Mouse (Mus musculus) left cerebral cortex, postnatal 4 days (tissue): ENCODE data around the gene Stx17. TPM values are rescaled to one million over a fixed set of nuclear protein-coding genes. Genes with fewer than 3 reads are reported as not detected.

Experiments used
- DNase-seq: peaks from one replicate; pipeline ENCODE4 v3.0.0-alpha.2; 2022
- intact Hi-C: fragments of 180-260 bp; cut with DNase I; formaldehyde crosslinking; loops from one replicate; pipeline ENCODE4 v1.15.1; 2025
- microRNA-seq: library from miRNA; unstranded; fragments of <30 nt; microRNA quantifications from one replicate; pipeline ENCODE4 v1.2.0, GENCODE M21; 2022
- total RNA-seq, 2 experiments: library from RNA; stranded (reverse); gene quantifications; 2 replicates each; pipeline ENCODE4 v1.2.3; 2021

Stx17 gene
- total RNA-seq, 2 experiments from 2014 or later: 31.1 to 31.6 TPM

- intact Hi-C loops: no loop called here
- DNase-seq: no peak
Measured at GRCm38 (mm10) chr4:48160386-48160785, 35.7 kb downstream of the Stx17 start.

DNA sequence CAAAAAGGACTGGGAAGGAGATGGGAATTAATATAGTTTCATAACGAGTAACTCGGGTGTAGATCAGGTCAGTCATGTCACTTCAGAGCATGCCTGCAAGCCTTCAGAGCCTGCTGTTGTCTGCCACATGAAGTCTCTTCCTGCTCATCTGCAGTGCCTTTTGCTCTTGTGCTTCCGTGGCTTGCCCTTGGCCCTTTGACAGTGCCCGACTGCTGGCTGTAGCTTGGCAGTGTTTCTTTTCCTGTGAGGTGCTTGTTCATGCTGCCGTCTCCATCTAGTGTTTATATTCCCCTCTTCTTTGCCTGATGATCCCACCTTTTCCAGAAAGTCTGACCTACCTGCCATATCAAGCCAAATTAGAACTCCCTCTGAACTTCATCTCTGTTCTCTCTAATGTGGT, 39.1 kb downstream of the Stx17 start:
- peak; percentile 22 for DNase-seq
- intact Hi-C loops: no loop called here

DNA sequence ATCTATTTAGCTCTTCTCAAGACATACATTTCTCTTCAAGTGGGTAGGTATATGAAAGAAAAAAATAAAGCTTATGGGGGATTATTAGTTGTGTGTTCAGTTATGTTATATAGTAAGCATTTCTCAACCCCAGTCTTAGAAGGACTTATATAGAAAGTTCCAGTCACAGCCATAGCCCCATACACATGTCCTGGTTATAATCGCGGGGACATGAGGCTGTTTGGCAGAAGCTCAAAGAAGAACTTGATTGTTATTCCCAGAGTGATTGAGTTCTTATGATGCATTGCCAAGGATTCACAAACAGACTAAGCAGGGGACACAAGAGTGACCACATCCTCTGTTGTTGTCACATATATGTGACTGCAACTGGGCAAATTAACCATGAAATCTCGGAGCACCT, 51.0 kb downstream of the Stx17 start:
- no peak for DNase-seq
- intact Hi-C loops: no loop called here

DNA sequence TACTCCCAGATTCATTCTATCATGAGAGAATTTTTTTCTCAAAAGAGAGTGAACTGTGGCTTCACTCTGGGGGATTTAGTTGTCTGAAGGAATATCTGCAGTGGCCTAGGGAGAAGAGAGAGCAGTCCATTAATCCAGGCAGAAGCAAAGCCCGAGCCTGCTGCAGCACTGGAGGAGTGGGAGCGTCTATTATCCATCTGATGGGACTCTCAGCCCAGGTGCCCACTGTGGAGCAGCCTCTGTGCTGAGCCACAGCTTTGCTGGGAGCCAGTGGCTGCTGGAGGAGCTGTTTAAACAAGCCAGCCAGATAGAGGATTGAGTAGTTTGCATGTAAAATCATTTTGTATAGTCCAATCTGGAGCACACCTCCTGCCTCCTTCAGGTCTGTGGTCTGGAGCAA, 56.2 kb downstream of the Stx17 start:
- DNase-seq: no peak
- intact Hi-C loops: no loop called here

DNA sequence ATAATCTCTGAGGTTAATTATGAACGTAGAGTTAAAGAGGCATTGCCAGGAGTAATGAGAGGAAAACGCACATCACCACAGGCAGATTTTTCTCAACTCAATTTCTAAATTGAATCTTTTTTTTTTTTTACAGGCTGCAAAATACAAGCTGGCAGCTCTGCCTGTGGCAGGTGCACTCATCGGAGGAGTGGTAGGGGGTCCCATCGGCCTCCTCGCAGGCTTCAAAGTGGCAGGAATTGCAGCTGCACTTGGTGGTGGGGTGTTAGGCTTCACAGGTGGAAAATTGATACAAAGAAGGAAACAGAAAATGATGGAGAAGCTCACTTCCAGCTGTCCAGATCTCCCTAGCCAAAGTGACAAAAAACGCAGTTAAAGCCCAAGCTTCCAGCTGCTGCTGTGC, 56.7 kb downstream of the Stx17 start:
- no peak for DNase-seq
- intact Hi-C loops: no loop called here

DNA sequence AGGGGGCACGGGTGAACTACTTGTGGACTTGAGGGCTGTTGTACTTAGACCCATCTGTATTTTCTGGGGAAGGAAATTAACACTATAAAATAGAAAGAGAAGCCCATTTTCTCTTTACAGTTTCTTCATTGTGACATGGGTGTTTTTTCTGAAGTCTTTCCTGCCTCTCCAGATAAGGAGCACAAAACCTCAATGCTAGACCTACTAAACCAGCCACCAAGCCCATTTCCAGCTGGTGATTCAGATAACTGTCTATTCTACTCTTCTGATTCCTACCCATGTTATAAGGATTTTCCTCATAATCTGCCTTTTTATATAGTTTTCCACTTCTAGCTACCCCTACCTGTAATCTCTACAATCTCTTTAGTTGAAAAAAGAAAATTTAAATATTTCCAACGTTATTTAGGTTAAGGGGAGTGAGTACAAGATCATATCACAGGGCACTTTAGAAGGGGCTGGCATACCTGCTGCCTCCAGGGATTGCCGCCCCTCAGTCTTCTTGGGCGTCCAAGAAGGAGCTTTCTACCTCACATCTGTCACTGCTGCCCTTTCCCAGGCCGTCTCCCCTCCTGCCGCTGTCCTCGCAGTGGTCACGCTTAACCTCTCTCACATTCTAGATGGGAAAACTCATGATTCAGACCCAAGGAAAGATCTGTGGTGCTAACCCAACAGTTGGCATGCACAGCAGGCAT, 57.5 kb downstream of the Stx17 start:
- no peak for DNase-seq
- intact Hi-C loops: no loop called here

DNA sequence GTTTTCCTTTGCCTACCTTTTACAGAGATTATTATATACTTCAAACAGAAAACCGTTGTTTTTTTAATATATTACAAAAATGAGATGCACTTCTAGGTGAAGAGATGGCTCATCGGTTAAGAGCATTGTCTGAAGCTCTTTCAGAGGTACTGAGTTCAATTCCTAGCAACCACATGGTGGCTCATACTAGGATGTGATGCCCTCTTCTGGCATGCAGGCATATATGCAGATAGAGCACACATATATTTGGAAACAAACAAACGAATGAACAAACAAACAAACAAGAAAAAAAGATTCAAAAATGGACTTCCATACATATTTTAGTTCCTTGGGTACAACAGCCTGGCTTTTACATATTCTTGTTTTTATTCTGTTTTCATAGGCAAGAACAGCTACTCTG, 73.2 kb downstream of the Stx17 start:
- no peak for DNase-seq
- intact Hi-C loops: no loop called here

DNA sequence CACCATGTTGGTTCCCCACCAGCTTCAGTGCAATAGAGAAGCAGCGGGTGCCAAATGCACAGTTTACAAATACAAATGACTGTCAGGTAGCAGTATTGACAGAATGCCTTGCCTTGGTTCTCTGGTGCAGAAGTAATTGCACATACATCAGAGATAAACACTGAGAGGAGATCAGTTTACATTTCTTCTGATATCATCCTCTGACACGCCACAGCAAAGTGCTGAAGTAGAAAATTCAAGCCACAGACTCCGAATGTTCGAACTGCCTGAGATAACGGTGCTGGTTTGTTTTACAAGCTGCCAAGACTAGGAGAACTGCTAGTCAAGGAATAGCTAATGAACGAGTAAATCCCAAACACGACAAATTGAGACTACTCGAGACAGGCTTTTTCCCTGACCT, 73.7 kb downstream of the Stx17 start:
- intact Hi-C loops: no loop called here
- DNase-seq: no peak

GRCm38 (mm10) chr4:48203564-48203963, 78.8 kb downstream of the Stx17 start:
- peak; percentile 22 for DNase-seq
- intact Hi-C loops: no loop called here

DNA sequence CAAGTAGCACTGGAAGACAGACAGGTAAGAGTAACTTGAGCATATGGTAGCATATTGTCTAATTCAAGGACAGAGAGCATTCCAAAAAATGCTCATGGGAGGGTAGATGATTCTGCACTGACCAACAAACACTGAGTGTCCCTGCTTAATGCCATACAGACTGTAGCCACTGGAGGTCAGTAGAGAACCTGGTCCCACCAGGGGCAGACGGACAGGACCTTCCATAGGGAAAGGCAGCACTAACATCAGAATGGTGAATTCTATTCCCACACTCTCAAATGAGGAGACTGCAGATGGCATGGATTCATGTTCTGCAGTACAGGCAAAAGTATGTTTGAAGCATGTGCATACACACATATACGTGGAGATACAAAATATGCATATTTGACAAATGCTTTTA, 100.5 kb downstream of the Stx17 start:
- DNase-seq: peak; percentile 68
- intact Hi-C loops: loop anchor here (5.0 kb wide), 1 partner anchor 157 kb away; no protein-coding TSS in a partner anchor

DNA sequence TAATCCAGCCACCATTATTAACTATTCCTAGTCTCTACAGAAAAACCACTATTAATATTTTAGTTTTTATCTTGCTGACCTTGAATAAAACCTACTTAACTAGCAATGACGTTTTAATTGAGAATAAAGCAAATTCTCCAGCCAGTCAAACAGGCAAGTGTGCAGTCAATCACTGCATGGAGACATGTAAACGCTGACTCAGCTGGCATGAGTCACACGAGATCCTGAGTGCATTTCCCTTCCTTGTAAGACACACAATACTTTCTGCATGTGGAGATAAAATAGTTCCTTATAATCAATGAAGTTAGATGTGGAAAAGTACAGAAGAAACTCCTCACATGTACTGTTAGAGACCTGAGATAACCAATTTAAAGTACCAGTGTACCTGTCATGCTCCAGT, 100.9 kb downstream of the Stx17 start:
- intact Hi-C loops: loop anchor here (5.0 kb wide), 1 partner anchor 157 kb away; no protein-coding TSS in a partner anchor
- DNase-seq: no peak

DNA sequence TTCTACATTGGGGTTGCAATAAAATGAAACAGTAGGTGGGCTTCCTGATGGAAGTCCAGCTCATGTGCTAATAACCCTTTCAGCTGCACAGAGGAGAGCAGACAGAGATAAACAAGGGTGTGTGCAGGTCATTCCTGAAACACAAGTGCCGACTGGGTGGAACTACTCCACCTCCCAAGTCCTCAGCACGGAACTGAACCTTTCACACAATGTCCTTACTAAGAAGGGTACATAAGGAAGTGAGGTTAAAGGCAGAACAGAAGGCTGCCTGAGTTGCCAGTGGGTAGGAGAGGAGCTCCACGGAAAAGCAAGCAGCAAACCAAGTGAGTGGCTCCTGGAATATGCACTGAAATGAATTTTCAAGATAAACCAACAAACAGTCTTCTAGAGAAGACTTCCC, 102.1 kb downstream of the Stx17 start:
- intact Hi-C loops: loop anchor here (5.0 kb wide), 1 partner anchor 156 kb away; no protein-coding TSS in a partner anchor
- DNase-seq: no peak

Small RNA genes lying within 50 kb of the gene (microRNA-seq; reads per million reads assigned to microRNA genes)
- not detected for gene Mir1958

Other genes starting within 250 kb of the Stx17 start
- 10 to 100 TPM; 40.2 to 46.8 TPM for gene Nr4a3, start 79.8 kb upstream of the Stx17 start, total RNA-seq
- gene Erp44, start 154.6 kb downstream of the Stx17 start, total RNA-seq: 10 to 100 TPM; 36.4 to 38.1 TPM
- 10 to 100 TPM; 14.4 to 14.6 TPM for gene Invs, start 154.8 kb downstream of the Stx17 start, total RNA-seq